Mouse (Mus musculus): Measurements from ENCODE around the gene Opcml. TPM values are rescaled to one million over a fixed set of nuclear protein-coding genes. Genes with fewer than 3 reads are reported as not detected.

Gene Opcml
- polyA plus RNA-seq, 1 experiment, result 0.08 TPM

DNA sequence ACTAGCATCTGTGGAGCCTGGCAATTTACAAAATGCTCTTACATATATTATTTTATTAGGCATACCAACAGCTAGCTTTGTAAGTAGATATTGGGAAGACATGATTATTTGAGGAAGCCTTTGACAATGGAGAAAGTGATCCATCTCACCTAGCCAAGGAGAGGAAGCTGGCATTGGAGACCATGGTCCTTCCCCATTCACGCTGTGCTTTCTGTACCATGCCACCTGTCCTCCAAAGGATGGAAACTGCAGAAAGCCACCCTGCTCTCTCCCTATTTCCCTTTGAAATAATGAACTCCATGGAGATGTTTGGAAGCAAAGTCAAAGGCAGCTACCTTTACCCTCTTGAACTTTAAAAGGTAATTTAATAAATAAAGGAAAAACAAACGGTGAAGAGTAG lies 570.1 kb downstream of the Opcml start:
- no peaks in the 10 kb centered on the region for H3K36me3 ChIP-seq (ENCODE audit: control insufficient read depth, insufficient read depth, low read length)
- H3K27ac ChIP-seq (ENCODE audit: insufficient read depth, low read depth, low read length), result no peak overlapping the region
- no peak for TF ChIP-seq POLR2A (IDR thresholded peaks at IDR 0.05; ENCODE audit: low read depth, low read length)
- TF ChIP-seq CTCF (conservative IDR thresholded peaks at IDR 0.05; ENCODE audit: insufficient read depth, insufficient read length, low read depth, low read length), result no peak
- WGBS, result 63% methylated on average over 2 of the region's 2 CpGs
- H3K4me1 ChIP-seq (ENCODE audit: control insufficient read depth, insufficient read depth, low read length), result no peaks in the 10 kb centered on the region
- no peaks in the 10 kb centered on the region for H3K27me3 ChIP-seq (replicated peaks; ENCODE audit: control insufficient read depth, insufficient read depth, low read length)
- no peak overlapping the region for H3K4me3 ChIP-seq (ENCODE audit: insufficient read depth, low read depth, low read length)
- no peak for DNase-seq

DNA sequence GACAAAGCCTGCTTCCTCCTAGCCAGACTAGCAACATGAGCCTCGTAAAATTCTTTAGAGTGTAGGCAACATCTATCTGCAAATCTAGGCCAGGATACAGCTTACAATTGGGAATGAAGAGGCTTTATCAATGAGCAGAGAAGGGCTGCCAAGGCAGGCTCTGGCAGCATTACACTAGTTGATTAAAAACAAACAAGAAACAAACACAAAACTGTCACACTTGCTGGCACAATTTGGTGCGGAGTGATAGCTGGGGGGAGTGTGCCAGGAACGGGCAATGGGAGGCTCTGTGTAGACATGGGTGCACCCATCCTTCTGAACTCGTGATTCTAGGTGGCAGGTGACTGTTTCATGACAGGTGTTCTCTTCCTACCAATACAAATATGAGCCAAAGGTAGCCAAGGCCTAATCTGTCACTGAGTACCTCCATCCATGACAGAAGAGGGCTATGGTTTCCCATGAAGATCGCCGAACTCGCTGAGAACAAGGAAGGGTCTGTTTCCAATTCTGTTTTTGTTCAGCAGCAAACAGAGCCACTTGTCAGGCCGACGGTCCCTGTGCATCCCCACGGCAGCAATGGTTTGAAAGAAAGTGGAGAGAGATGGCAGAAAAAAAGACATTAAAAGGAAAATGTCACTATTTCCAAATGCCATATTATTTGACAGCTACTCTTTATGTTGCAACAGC lies 574.0 kb downstream of the Opcml start:
- DNase-seq, result no peak
- Histone ChIP-seq H3K4me1 (ENCODE audit: control insufficient read depth, insufficient read depth, low read length) (no peaks in the 10 kb centered on the region), H3K27ac (ENCODE audit: insufficient read depth, low read depth, low read length) (no peak overlapping the region), H3K36me3 (ENCODE audit: control insufficient read depth, insufficient read depth, low read length) (no peaks in the 10 kb centered on the region), H3K4me3 (ENCODE audit: insufficient read depth, low read depth, low read length) (no peak overlapping the region), H3K27me3 (replicated peaks; ENCODE audit: control insufficient read depth, insufficient read depth, low read length) (no peaks in the 10 kb centered on the region)
- WGBS, result 80% methylated on average over 10 of the region's 10 CpGs
- no peak for TF ChIP-seq CTCF (conservative IDR thresholded peaks at IDR 0.05; ENCODE audit: insufficient read depth, insufficient read length, low read depth, low read length)
- TF ChIP-seq POLR2A (IDR thresholded peaks at IDR 0.05; ENCODE audit: low read depth, low read length), result no peak

DNA sequence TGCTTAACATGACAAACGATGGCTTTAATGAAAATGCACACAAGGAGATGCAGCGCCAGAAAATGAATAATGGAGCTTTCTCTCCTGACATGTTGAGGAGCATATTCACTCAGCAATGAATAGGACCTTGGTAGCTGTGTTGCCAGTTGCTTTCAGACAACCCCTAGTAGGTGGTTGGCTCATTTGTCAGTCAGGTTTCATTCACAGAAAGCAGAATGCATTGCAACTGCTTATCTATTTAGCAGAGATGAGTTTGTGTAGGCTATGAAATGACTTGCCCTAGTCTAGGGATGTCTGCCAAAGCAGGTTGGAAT lies 574.5 kb downstream of the Opcml start:
- 77% methylated on average over 2 of the region's 2 CpGs for WGBS
- TF ChIP-seq POLR2A (IDR thresholded peaks at IDR 0.05; ENCODE audit: low read depth, low read length) (no peak), CTCF (conservative IDR thresholded peaks at IDR 0.05; ENCODE audit: insufficient read depth, insufficient read length, low read depth, low read length) (no peak)

GRCm38 (mm10) chr9:28386527-28387175 lies 596.1 kb downstream of the Opcml start:
- Histone ChIP-seq H3K27ac (ENCODE audit: insufficient read depth, low read depth, low read length) (no peak overlapping the region), H3K4me1 (ENCODE audit: control insufficient read depth, insufficient read depth, low read length) (no peaks in the 10 kb centered on the region), H3K36me3 (ENCODE audit: control insufficient read depth, insufficient read depth, low read length) (no peaks in the 10 kb centered on the region), H3K27me3 (replicated peaks; ENCODE audit: control insufficient read depth, insufficient read depth, low read length) (no peaks in the 10 kb centered on the region), H3K4me3 (ENCODE audit: insufficient read depth, low read depth, low read length) (no peak overlapping the region)
- 36% methylated on average over 5 of the region's 5 CpGs for WGBS
- no peak for TF ChIP-seq CTCF (conservative IDR thresholded peaks at IDR 0.05; ENCODE audit: insufficient read depth, insufficient read length, low read depth, low read length)
- TF ChIP-seq POLR2A (IDR thresholded peaks at IDR 0.05; ENCODE audit: low read depth, low read length), result no peak
- no peak for DNase-seq

More for the DNA sequence above, 574.5 kb downstream of the Opcml start:
- Histone ChIP-seq H3K27me3 (replicated peaks; ENCODE audit: control insufficient read depth, insufficient read depth, low read length) (no peaks in the 10 kb centered on the region), H3K36me3 (ENCODE audit: control insufficient read depth, insufficient read depth, low read length) (no peaks in the 10 kb centered on the region), H3K4me3 (ENCODE audit: insufficient read depth, low read depth, low read length) (no peak overlapping the region), H3K27ac (ENCODE audit: insufficient read depth, low read depth, low read length) (no peak overlapping the region), H3K4me1 (ENCODE audit: control insufficient read depth, insufficient read depth, low read length) (no peaks in the 10 kb centered on the region)
- no peak for DNase-seq

DNA sequence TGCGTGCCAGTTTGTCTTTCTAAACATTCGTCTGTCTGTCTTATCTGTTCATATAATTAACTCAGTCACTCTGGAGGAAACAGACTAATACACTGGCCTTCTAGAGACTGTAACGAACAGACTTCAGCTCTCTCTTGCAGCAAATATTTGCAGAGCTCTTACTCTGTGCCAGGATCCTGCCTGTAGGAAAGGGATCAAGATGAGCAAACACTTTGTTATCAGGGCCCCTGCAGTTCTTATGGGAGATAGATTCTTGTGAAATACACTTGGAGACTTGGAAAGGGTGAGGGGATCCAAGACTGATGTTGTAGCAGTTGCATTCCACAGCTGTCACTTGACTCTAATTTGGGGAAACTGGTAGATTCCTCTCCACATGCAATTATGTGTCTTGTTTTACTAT lies 604.6 kb downstream of the Opcml start:
- H3K27me3 ChIP-seq (replicated peaks; ENCODE audit: control insufficient read depth, insufficient read depth, low read length), result no peaks in the 10 kb centered on the region
- 32% methylated on average over 2 of the region's 3 CpGs for WGBS
- H3K4me1 ChIP-seq (ENCODE audit: control insufficient read depth, insufficient read depth, low read length), result no peaks in the 10 kb centered on the region
- no peak overlapping the region for H3K27ac ChIP-seq (ENCODE audit: insufficient read depth, low read depth, low read length)
- no peak overlapping the region for H3K4me3 ChIP-seq (ENCODE audit: insufficient read depth, low read depth, low read length)
- no peak for TF ChIP-seq CTCF (conservative IDR thresholded peaks at IDR 0.05; ENCODE audit: insufficient read depth, insufficient read length, low read depth, low read length)
- no peak for TF ChIP-seq POLR2A (IDR thresholded peaks at IDR 0.05; ENCODE audit: low read depth, low read length)
- no peak for DNase-seq
- no peaks in the 10 kb centered on the region for H3K36me3 ChIP-seq (ENCODE audit: control insufficient read depth, insufficient read depth, low read length)

DNA sequence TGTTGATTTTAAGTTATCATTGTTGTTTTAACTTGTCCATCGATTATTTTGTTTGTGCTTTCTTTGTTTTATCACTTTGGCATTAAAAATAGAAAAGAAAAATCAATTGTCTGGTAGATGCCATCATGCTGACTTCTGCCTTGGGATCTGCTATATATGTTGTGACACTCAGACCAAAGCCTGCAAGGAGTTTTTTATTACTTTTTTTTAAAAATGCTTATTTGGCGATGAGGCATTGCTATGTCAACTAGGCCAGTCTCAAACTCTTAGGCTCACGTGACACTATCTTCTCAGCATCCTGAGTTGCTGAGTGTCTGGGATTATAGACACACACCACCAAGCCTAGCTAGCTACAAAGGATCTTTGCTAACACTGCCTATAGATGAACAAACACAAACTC lies 605.1 kb downstream of the Opcml start:
- TF ChIP-seq CTCF (conservative IDR thresholded peaks at IDR 0.05; ENCODE audit: insufficient read depth, insufficient read length, low read depth, low read length) (no peak), POLR2A (IDR thresholded peaks at IDR 0.05; ENCODE audit: low read depth, low read length) (no peak)
- Histone ChIP-seq H3K4me3 (ENCODE audit: insufficient read depth, low read depth, low read length) (no peak overlapping the region), H3K4me1 (ENCODE audit: control insufficient read depth, insufficient read depth, low read length) (no peaks in the 10 kb centered on the region), H3K36me3 (ENCODE audit: control insufficient read depth, insufficient read depth, low read length) (no peaks in the 10 kb centered on the region), H3K27me3 (replicated peaks; ENCODE audit: control insufficient read depth, insufficient read depth, low read length) (no peaks in the 10 kb centered on the region), H3K27ac (ENCODE audit: insufficient read depth, low read depth, low read length) (no peak overlapping the region)
- 74% methylated on average over 3 of the region's 3 CpGs for WGBS
- DNase-seq, result no peak

GRCm38 (mm10) chr9:28402770-28403650 lies 612.4 kb downstream of the Opcml start:
- DNase-seq, result no peak
- Histone ChIP-seq H3K4me3 (ENCODE audit: insufficient read depth, low read depth, low read length) (no peak overlapping the region), H3K27me3 (replicated peaks; ENCODE audit: control insufficient read depth, insufficient read depth, low read length) (no peaks in the 10 kb centered on the region; the same call in 1 of the 2 replicates), H3K36me3 (ENCODE audit: control insufficient read depth, insufficient read depth, low read length) (no peaks in the 10 kb centered on the region), H3K4me1 (ENCODE audit: control insufficient read depth, insufficient read depth, low read length) (no peaks in the 10 kb centered on the region), H3K27ac (ENCODE audit: insufficient read depth, low read depth, low read length) (no peak overlapping the region)
- 2% methylated on average over 56 of the region's 56 CpGs for WGBS
- no peak for TF ChIP-seq POLR2A (IDR thresholded peaks at IDR 0.05; ENCODE audit: low read depth, low read length)
- no peak for TF ChIP-seq CTCF (conservative IDR thresholded peaks at IDR 0.05; ENCODE audit: insufficient read depth, insufficient read length, low read depth, low read length)
